Mouse (Mus musculus) neural tube, embryonic 13.5 days (tissue): ENCODE results near the gene Mipep. TPM values are rescaled to one million over a fixed set of nuclear protein-coding genes. Genes with fewer than 3 reads are reported as not detected.

ENCODE experiments used
- ATAC-seq: fragments of 200-750 bp; cut with Nextera tagmentation; 2 replicates; pipeline ENCODE4 v1.8.0; 2017; ENCODE audit warnings: low read depth, mild to moderate bottlenecking, moderate TSS enrichment, moderate library complexity
- H3K27ac ChIP-seq: fragments of 300-500 bp; sonication (generic); replicated peaks from 2 replicates; pipeline ENCODE4 v1.5.1; 2015; ENCODE audit warnings: moderate library complexity, mild to moderate bottlenecking, inconsistent platforms
- H3K27me3 ChIP-seq: fragments of 300-500 bp; sonication (generic); 2 replicates; pipeline ENCODE4 v1.6.1; 2015; ENCODE audit warnings: mild to moderate bottlenecking, inconsistent platforms
- H3K36me3 ChIP-seq: fragments of 300-500 bp; sonication (generic); 2 replicates; pipeline ENCODE4 v1.6.1; 2015; ENCODE audit warnings: mild to moderate bottlenecking, inconsistent platforms
- H3K4me1 ChIP-seq: fragments of 300-500 bp; sonication (generic); replicated peaks from 2 replicates; pipeline ENCODE4 v1.6.1; 2015; ENCODE audit warnings: inconsistent platforms
- H3K4me2 ChIP-seq: fragments of 300-500 bp; sonication (generic); 2 replicates; pipeline ENCODE4 v1.6.1; 2015; ENCODE audit warnings: inconsistent platforms, mild to moderate bottlenecking, moderate library complexity
- H3K4me3 ChIP-seq: fragments of 300-500 bp; sonication (generic); 2 replicates; pipeline ENCODE4 v1.5.1; 2015; ENCODE audit warnings: mild to moderate bottlenecking, inconsistent platforms
- H3K9ac ChIP-seq: fragments of 300-500 bp; sonication (generic); 2 replicates; pipeline ENCODE4 v1.6.1; 2015; ENCODE audit warnings: moderate library complexity, mild to moderate bottlenecking, inconsistent platforms
- H3K9me3 ChIP-seq: fragments of 300-500 bp; sonication (generic); 2 replicates; pipeline ENCODE4 v1.6.1; 2016; ENCODE audit warnings: inconsistent platforms
- WGBS: fragments of 180-500 bp; shearing (Covaris S2); methylation state at CpG from one replicate; pipeline ENCODE4 v1.1.7; 2015; 5-methylcytosine and 5-hydroxymethylcytosine counted together
- polyA plus RNA-seq: library from polyadenylated mRNA; unstranded; fragments of >200 nt; fragmentation: Nextera tagmentation; extraction: Ambion mirVana; gene quantifications from 2 replicates; pipeline ENCODE4 v1.2.1, GENCODE M21; 2015

The Mipep gene
- polyA plus RNA-seq, 1 experiment from 2014 or later: 16.1 TPM

GRCm38 (mm10) chr14:60850101-60850500 is 65.7 kb downstream of the Mipep start:
- no peak overlapping the region for H3K4me2 ChIP-seq
- H3K9ac ChIP-seq: no peak overlapping the region
- H3K4me1 ChIP-seq: no peaks in the 10 kb centered on the region
- no peaks in the 10 kb centered on the region for H3K27me3 ChIP-seq
- no peak overlapping the region for H3K27ac ChIP-seq
- 89% methylated on average over 14 of the region's 14 CpGs for WGBS
- H3K4me3 ChIP-seq: no peak overlapping the region
- H3K36me3 ChIP-seq: peaks cover 62% of the 10 kb centered on the region
- ATAC-seq: no peak
- no peaks in the 10 kb centered on the region for H3K9me3 ChIP-seq

GRCm38 (mm10) chr14:60851632-60852031 is 67.3 kb downstream of the Mipep start:
- ATAC-seq: no peak
- Histone ChIP-seq H3K4me3 (no peak overlapping the region), H3K9ac (no peak overlapping the region), H3K27ac (no peak overlapping the region), H3K4me2 (no peak overlapping the region), H3K9me3 (no peaks in the 10 kb centered on the region), H3K27me3 (no peaks in the 10 kb centered on the region), H3K4me1 (no peaks in the 10 kb centered on the region), H3K36me3 (peaks cover 52% of the 10 kb centered on the region)
- 84% methylated on average over 5 of the region's 5 CpGs for WGBS

GRCm38 (mm10) chr14:60856199-60856912 is 72.0 kb downstream of the Mipep start:
- Histone ChIP-seq H3K27me3 (no peaks in the 10 kb centered on the region), H3K9ac (no peak overlapping the region), H3K9me3 (no peaks in the 10 kb centered on the region), H3K4me3 (no peak overlapping the region), H3K4me1 (no peaks in the 10 kb centered on the region), H3K4me2 (no peak overlapping the region), H3K36me3 (peaks cover 15% of the 10 kb centered on the region), H3K27ac (no peak overlapping the region)
- WGBS: 67% methylated on average over 7 of the region's 7 CpGs
- no peak for ATAC-seq

- Histone ChIP-seq H3K9ac (no peak overlapping the region), H3K4me2 (no peak overlapping the region), H3K36me3 (peaks cover 9% of the 10 kb centered on the region), H3K27me3 (no peaks in the 10 kb centered on the region), H3K4me3 (no peak overlapping the region), H3K27ac (no peak overlapping the region), H3K4me1 (no peaks in the 10 kb centered on the region), H3K9me3 (no peaks in the 10 kb centered on the region)
- no peak for ATAC-seq
- 81% methylated on average over 7 of the region's 7 CpGs for WGBS
Observed at GRCm38 (mm10) chr14:60856913-60857300, 72.5 kb downstream of the Mipep start.

- Histone ChIP-seq H3K9me3 (no peaks in the 10 kb centered on the region), H3K36me3 (no peaks in the 10 kb centered on the region), H3K9ac (no peak overlapping the region), H3K4me1 (peaks cover 2% of the 10 kb centered on the region; the same call in 1 of the 2 replicates), H3K4me3 (no peak overlapping the region), H3K27ac (no peak overlapping the region), H3K4me2 (no peak overlapping the region), H3K27me3 (no peaks in the 10 kb centered on the region)
- ATAC-seq: no peak
- WGBS: 46% methylated on average over 3 of the region's 3 CpGs
Observed at GRCm38 (mm10) chr14:60863396-60863795, 79.0 kb downstream of the Mipep start.

GRCm38 (mm10) chr14:60866399-60866798 is 82.0 kb downstream of the Mipep start:
- no peak overlapping the region for H3K9ac ChIP-seq
- H3K27me3 ChIP-seq: no peaks in the 10 kb centered on the region
- H3K27ac ChIP-seq: no peak overlapping the region
- H3K4me3 ChIP-seq: no peak overlapping the region
- WGBS: 88% methylated on average over 11 of the region's 11 CpGs
- H3K4me2 ChIP-seq: no peak overlapping the region
- H3K9me3 ChIP-seq: no peaks in the 10 kb centered on the region
- peaks cover 3% of the 10 kb centered on the region; the same call in 1 of the 2 replicates for H3K4me1 ChIP-seq
- ATAC-seq: no peak
- peaks cover 3% of the 10 kb centered on the region; the same call in 1 of the 2 replicates for H3K36me3 ChIP-seq

- H3K9ac ChIP-seq: no peak overlapping the region
- H3K4me3 ChIP-seq: no peak overlapping the region
- no peak overlapping the region for H3K4me2 ChIP-seq
- no peaks in the 10 kb centered on the region for H3K9me3 ChIP-seq
- peaks cover 3% of the 10 kb centered on the region; the same call in 1 of the 2 replicates for H3K4me1 ChIP-seq
- 26% methylated on average over 9 of the region's 9 CpGs for WGBS
- H3K36me3 ChIP-seq: peaks cover 10% of the 10 kb centered on the region
- no peak for ATAC-seq
- H3K27me3 ChIP-seq: no peaks in the 10 kb centered on the region
- no peak overlapping the region for H3K27ac ChIP-seq
Observed at GRCm38 (mm10) chr14:60868325-60868724, 84.0 kb downstream of the Mipep start.

GRCm38 (mm10) chr14:60871831-60872230 is 87.5 kb downstream of the Mipep start:
- WGBS: 89% methylated on average over 8 of the region's 8 CpGs
- no peaks in the 10 kb centered on the region for H3K27me3 ChIP-seq
- H3K4me1 ChIP-seq: peaks cover 3% of the 10 kb centered on the region; the same call in 1 of the 2 replicates
- H3K27ac ChIP-seq: no peak overlapping the region
- no peak overlapping the region for H3K4me2 ChIP-seq
- no peak overlapping the region for H3K4me3 ChIP-seq
- H3K36me3 ChIP-seq: peaks cover 20% of the 10 kb centered on the region
- ATAC-seq: no peak
- H3K9ac ChIP-seq: no peak overlapping the region
- no peaks in the 10 kb centered on the region for H3K9me3 ChIP-seq

- WGBS: 93% methylated on average over 5 of the region's 5 CpGs
- peaks cover 6% of the 10 kb centered on the region for H3K9me3 ChIP-seq
- H3K4me2 ChIP-seq: no peak overlapping the region
- no peak overlapping the region for H3K9ac ChIP-seq
- no peaks in the 10 kb centered on the region for H3K27me3 ChIP-seq
- H3K4me1 ChIP-seq: no peaks in the 10 kb centered on the region
- no peak overlapping the region for H3K27ac ChIP-seq
- no peak for ATAC-seq
- 0 out of 2 replicates have a peak, but pooled peaks cover 8% of the 10 kb centered on the region for H3K36me3 ChIP-seq
- no peak overlapping the region for H3K4me3 ChIP-seq
Observed at GRCm38 (mm10) chr14:60882106-60882505, 97.7 kb downstream of the Mipep start.

- no peaks in the 10 kb centered on the region for H3K4me1 ChIP-seq
- H3K9ac ChIP-seq: no peak overlapping the region
- ATAC-seq: no peak
- no peak overlapping the region for H3K27ac ChIP-seq
- 69% methylated on average over 4 of the region's 4 CpGs for WGBS
- H3K4me2 ChIP-seq: no peak overlapping the region
- H3K36me3 ChIP-seq: peaks cover 8% of the 10 kb centered on the region; the same call in 1 of the 2 replicates
- H3K27me3 ChIP-seq: no peaks in the 10 kb centered on the region
- no peak overlapping the region for H3K4me3 ChIP-seq
- peaks cover 6% of the 10 kb centered on the region for H3K9me3 ChIP-seq
Observed at GRCm38 (mm10) chr14:60882681-60883080, 98.3 kb downstream of the Mipep start.

- Histone ChIP-seq H3K9me3 (peaks cover 12% of the 10 kb centered on the region), H3K9ac (no peak overlapping the region), H3K36me3 (peaks cover 10% of the 10 kb centered on the region; the same call in 1 of the 2 replicates), H3K27ac (no peak overlapping the region), H3K4me2 (no peak overlapping the region), H3K4me3 (no peak overlapping the region), H3K4me1 (no peaks in the 10 kb centered on the region), H3K27me3 (no peaks in the 10 kb centered on the region)
- ATAC-seq: no peak
- WGBS: 54% methylated on average over 6 of the region's 6 CpGs
Observed at GRCm38 (mm10) chr14:60885361-60885950, 101.1 kb downstream of the Mipep start.

- no peaks in the 10 kb centered on the region for H3K4me1 ChIP-seq
- H3K36me3 ChIP-seq: no peaks in the 10 kb centered on the region
- H3K9ac ChIP-seq: no peak overlapping the region
- no peak overlapping the region for H3K4me3 ChIP-seq
- ATAC-seq: no peak
- no peak overlapping the region for H3K4me2 ChIP-seq
- no peaks in the 10 kb centered on the region for H3K27me3 ChIP-seq
- H3K27ac ChIP-seq: no peak overlapping the region
- 85% methylated on average over 10 of the region's 10 CpGs for WGBS
- H3K9me3 ChIP-seq: no peaks in the 10 kb centered on the region
Observed at GRCm38 (mm10) chr14:60893882-60894281, 109.5 kb downstream of the Mipep start.
